Mouse (Mus musculus) embryonic facial prominence, embryonic 13.5 days (tissue): ENCODE measurements around the gene Tuba8. TPM values are rescaled to one million over a fixed set of nuclear protein-coding genes. Genes with fewer than 3 reads are reported as not detected.

Source experiments
- ATAC-seq: fragments of 200-750 bp; cut with Nextera tagmentation; 2 replicates; pipeline ENCODE4 v1.8.0; 2017; ENCODE audit warnings: low read depth; ENCODE audit not compliant: insufficient number of reproducible peaks, insufficient read depth, low FRiP score, low TSS enrichment
- H3K27ac ChIP-seq: fragments of 300-500 bp; sonication (generic); 2 replicates; pipeline ENCODE4 v1.5.1; 2015; ENCODE audit warnings: moderate library complexity, mild to moderate bottlenecking, inconsistent platforms
- H3K27me3 ChIP-seq: fragments of 300-500 bp; sonication (generic); 2 replicates; pipeline ENCODE4 v1.6.1; 2015; ENCODE audit warnings: mild to moderate bottlenecking, inconsistent platforms
- H3K36me3 ChIP-seq: fragments of 300-500 bp; sonication (generic); 2 replicates; pipeline ENCODE4 v1.6.1; 2015; ENCODE audit warnings: mild to moderate bottlenecking, inconsistent platforms
- H3K4me1 ChIP-seq: fragments of 300-500 bp; sonication (generic); 2 replicates; pipeline ENCODE4 v1.6.1; 2015; ENCODE audit warnings: inconsistent platforms
- H3K4me2 ChIP-seq: fragments of 300-500 bp; sonication (generic); 2 replicates; pipeline ENCODE4 v1.6.1; 2015; ENCODE audit warnings: moderate library complexity, mild to moderate bottlenecking, inconsistent platforms
- H3K4me3 ChIP-seq: fragments of 300-500 bp; sonication (generic); 2 replicates; pipeline ENCODE4 v1.5.1; 2015; ENCODE audit warnings: mild to moderate bottlenecking, inconsistent platforms
- H3K9ac ChIP-seq: fragments of 300-500 bp; sonication (generic); 2 replicates; pipeline ENCODE4 v1.6.1; 2015; ENCODE audit warnings: mild to moderate bottlenecking, inconsistent platforms
- H3K9me3 ChIP-seq: fragments of 300-500 bp; sonication (generic); 2 replicates; pipeline ENCODE4 v1.6.1; 2016; ENCODE audit warnings: inconsistent platforms
- WGBS: fragments of 180-500 bp; shearing (Covaris S2); methylation state at CpG from one replicate; pipeline ENCODE4 v1.1.7; 2015; ENCODE audit warnings: mixed read lengths; 5-methylcytosine and 5-hydroxymethylcytosine counted together
- polyA plus RNA-seq: library from polyadenylated mRNA; unstranded; fragments of >200 nt; fragmentation: Nextera tagmentation; extraction: Ambion mirVana; gene quantifications from 2 replicates; pipeline ENCODE4 v1.2.1, GENCODE M21; 2015

Gene Tuba8
- polyA plus RNA-seq, 1 experiment from 2014 or later, result 0.30 TPM

DNA sequence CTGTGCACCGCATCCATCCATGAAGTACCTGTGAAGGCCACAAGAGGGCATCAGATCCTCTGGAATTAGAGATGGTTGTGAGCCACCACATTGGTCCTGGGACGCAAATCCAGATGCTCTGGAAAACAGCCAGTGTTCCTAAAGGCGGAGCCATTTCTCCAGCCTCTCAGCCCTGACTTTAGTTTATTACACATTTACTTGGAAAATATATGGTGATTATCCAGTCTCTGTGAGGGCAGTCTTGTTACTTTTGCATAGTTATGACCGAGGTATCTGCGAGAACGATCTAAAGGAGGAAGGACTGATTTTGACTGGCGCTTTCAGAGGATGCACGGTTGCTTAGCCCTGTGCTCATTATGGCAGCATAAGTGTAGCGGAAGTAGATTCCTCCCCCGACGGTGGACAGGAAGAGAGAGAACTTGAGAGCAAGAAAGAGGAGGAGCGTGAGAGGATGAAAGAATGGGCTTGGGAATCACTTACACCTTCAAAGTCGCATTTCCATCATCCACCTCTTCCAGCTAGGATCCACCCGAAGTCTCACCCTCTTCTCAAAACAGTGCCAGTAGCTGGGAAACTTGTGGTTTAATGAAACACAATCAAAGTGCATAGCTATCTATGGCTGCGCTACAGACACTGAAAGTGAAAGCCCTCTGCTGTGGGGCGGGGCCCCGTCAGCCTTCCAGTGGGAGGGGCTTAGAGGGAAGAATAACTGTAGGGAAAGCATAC is 61.7 kb downstream of the Tuba8 start:
- H3K9me3 ChIP-seq, result no peaks in the 10 kb centered on the region
- peak overlapping the region; percentile 53 for H3K9ac ChIP-seq
- no peaks in the 10 kb centered on the region for H3K36me3 ChIP-seq
- peak overlapping the region; percentile 65 for H3K4me2 ChIP-seq
- H3K27ac ChIP-seq, result peak overlapping the region; percentile 88
- WGBS, result 8% methylated on average over 17 of the region's 17 CpGs
- H3K4me3 ChIP-seq, result peak overlapping the region; percentile 47
- no peaks in the 10 kb centered on the region; the same call in 1 of the 2 replicates for H3K4me1 ChIP-seq
- peak; percentile 56; the same call in 1 of the 2 replicates for ATAC-seq
- H3K27me3 ChIP-seq, result 0 out of 2 replicates have a peak, but pooled peaks cover 5% of the 10 kb centered on the region

DNA sequence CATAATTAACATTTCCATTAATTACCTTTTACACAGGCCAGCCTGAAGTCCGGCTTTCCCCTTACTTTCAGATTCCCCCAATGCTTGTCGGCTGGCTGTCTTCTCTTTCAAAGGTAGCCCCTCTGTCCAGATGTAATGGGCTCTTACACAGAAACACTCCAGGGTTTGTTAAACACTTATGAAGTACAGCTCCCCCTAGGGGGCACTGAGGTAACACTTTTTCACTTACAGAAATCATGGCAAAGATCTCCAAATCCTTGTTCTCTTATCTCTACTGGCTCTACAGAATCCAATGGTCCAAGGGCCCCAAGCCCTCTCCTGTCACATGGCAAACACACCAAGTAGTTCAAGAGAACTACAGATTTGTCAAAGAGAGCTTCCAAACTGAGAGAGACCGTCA is 63.9 kb downstream of the Tuba8 start:
- Histone ChIP-seq H3K27ac (no peak overlapping the region), H3K27me3 (0 out of 2 replicates have a peak, but pooled peaks cover 5% of the 10 kb centered on the region), H3K4me2 (no peak overlapping the region), H3K36me3 (no peaks in the 10 kb centered on the region), H3K4me1 (no peaks in the 10 kb centered on the region; the same call in 1 of the 2 replicates), H3K9ac (no peak overlapping the region), H3K9me3 (no peaks in the 10 kb centered on the region), H3K4me3 (no peak overlapping the region)
- ATAC-seq, result no peak
- WGBS, result 81% methylated on average over 3 of the region's 3 CpGs

Other genes with a start within 250 kb of the Tuba8 start
- gene Mical3, start 79.7 kb upstream of the Tuba8 start, polyA plus RNA-seq, result 12.3 and 12.7 TPM in 2 replicates
- gene Pex26, start 27.0 kb upstream of the Tuba8 start, polyA plus RNA-seq, result 10.4 and 10.8 TPM in 2 replicates
- gene Usp18, start 35.2 kb downstream of the Tuba8 start, polyA plus RNA-seq, result 1.6 and 1.8 TPM in 2 replicates
- 1.6 and 1.9 TPM in 2 replicates for gene Slc6a13, start 89.5 kb downstream of the Tuba8 start, polyA plus RNA-seq
- gene Slc6a12, start 132.4 kb downstream of the Tuba8 start, polyA plus RNA-seq, result 0.30 TPM in 1 of 2 replicates, not detected in the other